Mouse (Mus musculus) hindbrain, embryonic 10.5 days (tissue): ENCODE data around the gene Olfr43. TPM values are rescaled to one million over a fixed set of nuclear protein-coding genes. Genes with fewer than 3 reads are reported as not detected.

ENCODE experiments used
- DNase-seq: peaks from one replicate; pipeline ENCODE4 v3.0.0-alpha.2; 2017; ENCODE audit warnings: low spot score
- H3K27ac ChIP-seq: fragments of 300-500 bp; sonication (generic); 2 replicates; pipeline ENCODE4 v1.5.1; 2016; ENCODE audit warnings: mild to moderate bottlenecking, moderate library complexity
- H3K27me3 ChIP-seq: fragments of 300-500 bp; sonication (generic); 2 replicates; pipeline ENCODE4 v1.6.1; 2016; ENCODE audit warnings: mild to moderate bottlenecking; ENCODE audit not compliant: poor library complexity, insufficient read depth, severe bottlenecking
- H3K36me3 ChIP-seq: fragments of 300-500 bp; sonication (generic); 2 replicates; pipeline ENCODE4 v1.6.1; 2016; ENCODE audit warnings: mild to moderate bottlenecking, moderate library complexity
- H3K4me1 ChIP-seq: fragments of 300-500 bp; sonication (generic); replicated peaks from 2 replicates; pipeline ENCODE4 v1.6.1; 2016; ENCODE audit warnings: mild to moderate bottlenecking
- H3K4me3 ChIP-seq: fragments of 300-500 bp; sonication (generic); 2 replicates; pipeline ENCODE4 v1.5.1; 2016; ENCODE audit warnings: mild to moderate bottlenecking, moderate library complexity
- H3K9me3 ChIP-seq: fragments of 300-500 bp; sonication (generic); 2 replicates; pipeline ENCODE4 v1.6.1; 2016; ENCODE audit warnings: mild to moderate bottlenecking, moderate library complexity
- WGBS: fragments of 180-500 bp; shearing (Covaris S2); methylation state at CpG from one replicate; pipeline ENCODE4 v1.1.7; 2016; 5-methylcytosine and 5-hydroxymethylcytosine counted together
- polyA plus RNA-seq: library from polyadenylated mRNA; unstranded; fragments of >200 nt; fragmentation: Nextera tagmentation; extraction: Ambion mirVana; gene quantifications from 2 replicates; pipeline ENCODE4 v1.2.1, GENCODE M21; 2016

Gene Olfr43
- not detected in 2 replicates for polyA plus RNA-seq

GRCm38 (mm10) chr11:74211279-74211678, at the start of gene Olfr43:
Olfr43 (minus strand) TSS chr11:74211379.
- Histone ChIP-seq H3K27ac (no peak within 1 kb of the TSS), H3K4me3 (no peak within 1 kb of the TSS), H3K36me3 (no peaks in the 10 kb centered on the region), H3K9me3 (peaks cover 30% of the 10 kb centered on the region), H3K4me1 (no peaks in the 10 kb centered on the region), H3K27me3 (no peaks in the 10 kb centered on the region)
- 68% methylated on average over 1 of the region's 1 CpGs for WGBS
- DNase-seq: no peak

- Histone ChIP-seq H3K36me3 (no peaks in the 10 kb centered on the region), H3K4me3 (no peak within 1 kb of the TSS), H3K27me3 (no peaks in the 10 kb centered on the region), H3K9me3 (peaks cover 34% of the 10 kb centered on the region), H3K27ac (no peak within 1 kb of the TSS), H3K4me1 (no peaks in the 10 kb centered on the region)
- WGBS: 65% methylated on average over 2 of the region's 2 CpGs
- DNase-seq: no peak
Observed at GRCm38 (mm10) chr11:74259508-74259907, 48.3 kb upstream of the Olfr43 start, which contains the start of gene Olfr406. Olfr406 (plus strand) TSS chr11:74259808.

GRCm38 (mm10) chr11:74241201-74241600, 30.0 kb upstream of the Olfr43 start:
- peaks cover 33% of the 10 kb centered on the region for H3K9me3 ChIP-seq
- no peaks in the 10 kb centered on the region for H3K4me1 ChIP-seq
- WGBS: 84% methylated on average over 3 of the region's 3 CpGs
- H3K36me3 ChIP-seq: no peaks in the 10 kb centered on the region
- DNase-seq: no peak
- H3K27ac ChIP-seq: no peak overlapping the region
- H3K4me3 ChIP-seq: no peak overlapping the region
- no peaks in the 10 kb centered on the region for H3K27me3 ChIP-seq

GRCm38 (mm10) chr11:74185949-74186348, 25.2 kb downstream of the Olfr43 start, which contains the start of gene Olfr403:
Olfr403 (plus strand) TSS chr11:74186249.
- Histone ChIP-seq H3K36me3 (no peaks in the 10 kb centered on the region), H3K27ac (no peak within 1 kb of the TSS), H3K9me3 (peaks cover 56% of the 10 kb centered on the region), H3K4me1 (no peaks in the 10 kb centered on the region), H3K27me3 (no peaks in the 10 kb centered on the region), H3K4me3 (no peak within 1 kb of the TSS)
- no peak for DNase-seq

GRCm38 (mm10) chr11:74183745-74184144, 27.4 kb downstream of the Olfr43 start:
- WGBS: 83% methylated on average over 4 of the region's 4 CpGs
- DNase-seq: no peak
- peaks cover 62% of the 10 kb centered on the region for H3K9me3 ChIP-seq

GRCm38 (mm10) chr11:74183168-74183567, 28.0 kb downstream of the Olfr43 start:
- H3K27ac ChIP-seq: no peak overlapping the region
- DNase-seq: no peak
- no peaks in the 10 kb centered on the region for H3K36me3 ChIP-seq
- H3K27me3 ChIP-seq: no peaks in the 10 kb centered on the region
- WGBS: 75% methylated on average over 4 of the region's 4 CpGs
- H3K9me3 ChIP-seq: peaks cover 60% of the 10 kb centered on the region
- H3K4me3 ChIP-seq: no peak overlapping the region
- H3K4me1 ChIP-seq: no peaks in the 10 kb centered on the region

More at GRCm38 (mm10) chr11:74183745-74184144, 27.4 kb downstream of the Olfr43 start:
- Histone ChIP-seq H3K4me3 (no peak overlapping the region), H3K27ac (no peak overlapping the region), H3K36me3 (no peaks in the 10 kb centered on the region), H3K4me1 (no peaks in the 10 kb centered on the region), H3K27me3 (no peaks in the 10 kb centered on the region)

GRCm38 (mm10) chr11:74168771-74169170, 42.4 kb downstream of the Olfr43 start:
- Histone ChIP-seq H3K27ac (no peak overlapping the region), H3K9me3 (peaks cover 20% of the 10 kb centered on the region), H3K4me3 (no peak overlapping the region), H3K4me1 (no peaks in the 10 kb centered on the region), H3K36me3 (no peaks in the 10 kb centered on the region), H3K27me3 (no peaks in the 10 kb centered on the region)
- DNase-seq: no peak

Other genes with a start within 250 kb of the Olfr43 start
- gene Olfr398, start 221.0 kb downstream of the Olfr43 start, polyA plus RNA-seq: not detected in 2 replicates
- gene Olfr139, start 154.8 kb downstream of the Olfr43 start, polyA plus RNA-seq: not detected in 2 replicates
- gene Olfr399, start 154.8 kb downstream of the Olfr43 start, polyA plus RNA-seq: not detected in 2 replicates
- not detected in 2 replicates for gene Zfp616, start 141.4 kb downstream of the Olfr43 start, polyA plus RNA-seq
- not detected in 2 replicates for gene Olfr401, start 97.7 kb downstream of the Olfr43 start, polyA plus RNA-seq
- not detected in 2 replicates for gene Olfr402, start 57.9 kb downstream of the Olfr43 start, polyA plus RNA-seq
- gene Olfr403, start 25.1 kb downstream of the Olfr43 start, polyA plus RNA-seq: not detected in 2 replicates
- gene Olfr406, start 48.4 kb upstream of the Olfr43 start, polyA plus RNA-seq: not detected in 2 replicates
- gene Olfr59, start 72.4 kb upstream of the Olfr43 start, polyA plus RNA-seq: not detected in 2 replicates
- not detected in 2 replicates for gene Olfr410, start 126.7 kb upstream of the Olfr43 start, polyA plus RNA-seq
- not detected in 2 replicates for gene Olfr411, start 141.3 kb upstream of the Olfr43 start, polyA plus RNA-seq
- not detected in 2 replicates for gene Olfr412, start 150.7 kb upstream of the Olfr43 start, polyA plus RNA-seq